Mouse (Mus musculus): ENCODE results near the gene Nit2. TPM values are rescaled to one million over a fixed set of nuclear protein-coding genes. Genes with fewer than 3 reads are reported as not detected.

The Nit2 gene
- 7.6 and 10.3 TPM in 2 replicates for total RNA-seq (2023)

GRCm38 (mm10) chr16:57166611-57167513, at the start of gene Nit2:
Gene Nit2 (minus strand): TSS chr16:57167341.

DNA sequence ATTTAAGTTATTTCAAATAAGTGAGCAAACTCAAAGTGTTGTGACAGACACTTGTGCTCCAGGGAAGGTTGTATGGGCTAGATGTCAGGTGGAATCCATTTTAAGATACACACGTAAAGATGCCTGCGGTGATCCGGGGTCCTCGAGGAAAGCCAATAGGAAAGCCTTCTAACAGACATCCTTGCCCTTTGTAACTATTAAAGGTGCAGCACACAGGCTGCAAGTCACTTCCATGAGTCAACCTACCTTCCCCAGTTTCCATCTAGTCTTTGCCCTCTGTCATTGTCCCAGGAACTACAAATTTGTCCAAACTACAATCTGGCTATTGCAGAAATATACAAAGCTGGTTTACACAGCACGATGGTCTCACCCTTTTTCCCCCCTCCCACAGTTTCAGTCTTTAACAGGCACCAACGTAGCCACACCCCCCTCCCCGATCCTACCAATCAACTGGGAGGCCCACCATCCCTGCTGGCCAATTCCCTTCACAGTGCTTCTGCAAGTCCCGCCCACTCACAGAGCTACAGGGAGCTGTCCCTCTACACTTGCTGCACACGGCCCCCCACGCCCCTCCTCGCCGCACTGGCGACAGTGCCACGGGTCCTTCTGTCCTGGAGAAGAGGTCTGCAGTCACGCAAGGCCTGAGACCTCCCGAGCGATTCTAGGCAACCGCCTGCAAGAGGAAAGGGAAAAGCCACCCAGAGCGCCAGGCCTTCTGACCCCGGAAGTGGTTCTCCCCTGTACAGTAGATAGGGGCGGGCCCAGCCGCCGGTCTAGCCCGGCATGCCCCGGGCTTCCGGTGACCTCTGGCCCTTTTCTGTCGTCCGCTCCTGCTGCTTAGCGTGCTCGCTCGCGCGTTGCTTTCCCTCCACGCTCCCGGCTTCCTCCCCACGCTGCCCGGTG, 46.0 kb downstream of the Nit2 start, which contains the start of gene Tomm70a:
Gene Tomm70a, plus strand, starts transcription at position 791 of the 903 bp plus-strand sequence.

Other genes with a start within 250 kb of the Nit2 start
- not detected in 2 replicates for gene Lnp1, start 239.3 kb downstream of the Nit2 start, total RNA-seq (2023)
- 2.2 and 2.8 TPM in 2 replicates for gene Tmem45a2, start 96.0 kb downstream of the Nit2 start, total RNA-seq (2023)
- gene Tomm70a, start 45.6 kb downstream of the Nit2 start, total RNA-seq (2023), result 10.7 and 11.2 TPM in 2 replicates
- gene Tbc1d23, start 64.2 kb upstream of the Nit2 start, total RNA-seq (2023), result 117 and 175 TPM in 2 replicates
- gene Tmem30c, start 125.5 kb upstream of the Nit2 start, total RNA-seq (2023), result not detected in 2 replicates
- 12.3 and 22.3 TPM in 2 replicates for gene Filip1l, start 185.8 kb upstream of the Nit2 start, total RNA-seq (2023)